Mouse (Mus musculus): ENCODE results near the gene Ubac2.

DNA sequence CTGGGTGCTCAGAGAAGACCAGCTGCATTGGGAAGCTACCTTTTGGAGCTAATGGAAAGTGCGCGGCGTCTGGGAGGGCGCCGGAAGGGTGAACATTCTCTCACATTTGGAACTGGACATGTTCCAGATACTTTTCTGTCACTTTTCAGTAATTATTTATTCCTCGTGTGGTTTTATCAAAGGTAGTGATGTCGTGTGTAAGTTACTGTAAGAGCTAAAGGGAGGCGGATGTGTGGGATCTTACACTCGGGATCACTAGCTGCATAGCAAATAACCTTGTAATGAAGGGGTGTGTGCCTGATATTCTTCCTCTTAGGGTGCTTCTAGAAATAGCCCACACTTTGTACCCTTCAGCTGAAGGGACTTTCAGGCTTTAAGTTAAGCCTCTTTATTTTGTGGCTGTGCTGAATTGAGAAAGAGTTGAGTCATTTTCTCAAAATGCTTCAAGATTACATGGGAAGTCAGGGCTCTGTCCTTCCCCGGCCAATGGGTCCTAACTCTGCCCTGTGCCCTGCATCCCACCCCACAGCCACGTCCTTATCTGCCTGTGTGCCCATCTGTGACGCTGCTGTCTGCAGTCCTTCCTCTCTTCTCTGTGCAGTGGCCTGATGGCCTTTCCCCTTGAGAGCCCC lies 83.2 kb downstream of the Ubac2 start:
- TF ChIP-seq CTCF (IDR thresholded peaks at IDR 0.05; ENCODE audit: low read depth) (no peak), EP300 (IDR thresholded peaks at IDR 0.05; ENCODE audit: low read depth) (no peak)
